Mouse (Mus musculus) lung, embryonic 14.5 days (tissue): Measurements from ENCODE around the gene Efna5. TPM values are rescaled to one million over a fixed set of nuclear protein-coding genes. Genes with fewer than 3 reads are reported as not detected.

Experiments
- ATAC-seq: fragments of 200-750 bp; cut with Nextera tagmentation; 2 replicates; pipeline ENCODE4 v1.8.0; 2017; ENCODE audit warnings: mild to moderate bottlenecking, moderate TSS enrichment, moderate library complexity; ENCODE audit not compliant: insufficient read depth
- DNase-seq: peaks from one replicate; pipeline ENCODE4 v3.0.0-alpha.2; 2015
- H3K27ac ChIP-seq: fragments of 300-500 bp; sonication (generic); 2 replicates; pipeline ENCODE4 v1.5.1; 2014; ENCODE audit warnings: low read depth, mild to moderate bottlenecking, moderate library complexity
- H3K27me3 ChIP-seq: fragments of 300-500 bp; sonication (generic); 2 replicates; pipeline ENCODE4 v1.6.1; 2014; ENCODE audit warnings: low read length, control low read depth; ENCODE audit not compliant: insufficient read depth
- H3K36me3 ChIP-seq: fragments of 300-500 bp; sonication (generic); 2 replicates; pipeline ENCODE4 v1.6.1; 2014; ENCODE audit warnings: control low read depth; ENCODE audit not compliant: insufficient read depth
- H3K4me1 ChIP-seq: fragments of 300-500 bp; sonication (generic); 2 replicates; pipeline ENCODE4 v1.6.1; 2014; ENCODE audit warnings: antibody characterized with exemption, control low read depth; ENCODE audit not compliant: insufficient read depth
- H3K4me2 ChIP-seq: fragments of 300-500 bp; sonication (generic); 2 replicates; pipeline ENCODE4 v1.6.1; 2014; ENCODE audit warnings: mild to moderate bottlenecking
- H3K4me3 ChIP-seq: fragments of 300-500 bp; sonication (generic); 2 replicates; pipeline ENCODE4 v1.5.1; 2014; ENCODE audit warnings: low read depth, low read length
- H3K9ac ChIP-seq: fragments of 300-500 bp; sonication (generic); 2 replicates; pipeline ENCODE4 v1.6.1; 2014
- H3K9me3 ChIP-seq: fragments of 300-500 bp; sonication (generic); 2 replicates; pipeline ENCODE4 v1.6.1; 2016; ENCODE audit warnings: low read depth, low read length, control low read depth
- CTCF ChIP-seq: IDR thresholded peaks from 2 replicates; pipeline ENCODE4 v1.5.1; 2016; ENCODE audit warnings: antibody characterized with exemption, low read depth
- WGBS: fragments of 180-500 bp; shearing (Covaris S2); extraction: QIAGEN DNeasy Blood & Tissue Kit; methylation state at CpG from one replicate; pipeline ENCODE4 v1.1.7; 2014; 5-methylcytosine and 5-hydroxymethylcytosine counted together
- polyA plus RNA-seq: library from polyadenylated mRNA; unstranded; fragments of >200 nt; fragmentation: Nextera tagmentation; extraction: Ambion mirVana; gene quantifications from 2 replicates; pipeline ENCODE4 v1.2.1, GENCODE M21; 2014

The Efna5 gene
- polyA plus RNA-seq, 1 experiment from 2014 or later = 14.8 TPM

GRCm38 (mm10) chr17:62657051-62657450 lies 224.1 kb downstream of the Efna5 start:
- TF ChIP-seq CTCF = no peak
- 49% methylated on average over 7 of the region's 7 CpGs for WGBS
- H3K9me3 ChIP-seq = no peaks in the 10 kb centered on the region
- no peaks in the 10 kb centered on the region; the same call in 1 of the 2 replicates for H3K4me1 ChIP-seq
- H3K27me3 ChIP-seq = no peaks in the 10 kb centered on the region
- no peak for DNase-seq
- H3K36me3 ChIP-seq = no peaks in the 10 kb centered on the region
- no peak overlapping the region for H3K9ac ChIP-seq
- peak overlapping the region; percentile 52; the same call in 1 of the 2 replicates for H3K4me2 ChIP-seq
- no peak overlapping the region for H3K4me3 ChIP-seq
- H3K27ac ChIP-seq = no peak overlapping the region
- ATAC-seq = no peak; the same call in 1 of the 2 replicates

- no peak for TF ChIP-seq CTCF
- H3K36me3 ChIP-seq = no peaks in the 10 kb centered on the region
- no peak overlapping the region for H3K27ac ChIP-seq
- no peaks in the 10 kb centered on the region for H3K9me3 ChIP-seq
- H3K4me1 ChIP-seq = no peaks in the 10 kb centered on the region; the same call in 1 of the 2 replicates
- DNase-seq (peak; percentile 7), ATAC-seq (no peak)
- 7% methylated on average over 7 of the region's 7 CpGs for WGBS
- no peak overlapping the region for H3K4me3 ChIP-seq
- peak overlapping the region; percentile 52 for H3K4me2 ChIP-seq
- H3K9ac ChIP-seq = no peak overlapping the region
- H3K27me3 ChIP-seq = no peaks in the 10 kb centered on the region
These were observed 224.5 kb downstream of the Efna5 start for GRCm38 (mm10) chr17:62656591-62656990.

- peak; percentile 21 for DNase-seq
- Histone ChIP-seq H3K36me3 (no peaks in the 10 kb centered on the region), H3K9ac (no peak overlapping the region), H3K4me1 (no peaks in the 10 kb centered on the region; the same call in 1 of the 2 replicates), H3K9me3 (no peaks in the 10 kb centered on the region), H3K4me2 (peak overlapping the region; percentile 52), H3K27ac (no peak overlapping the region), H3K27me3 (no peaks in the 10 kb centered on the region), H3K4me3 (no peak overlapping the region)
- 17% methylated on average over 16 of the region's 16 CpGs for WGBS
- ATAC-seq = no peak
- TF ChIP-seq CTCF = no peak
These were observed 225.2 kb downstream of the Efna5 start for GRCm38 (mm10) chr17:62655819-62656355.

- WGBS = 65% methylated on average over 6 of the region's 6 CpGs
- Histone ChIP-seq H3K4me2 (no peak overlapping the region), H3K27me3 (no peaks in the 10 kb centered on the region), H3K4me3 (no peak overlapping the region), H3K9ac (no peak overlapping the region), H3K9me3 (no peaks in the 10 kb centered on the region), H3K36me3 (no peaks in the 10 kb centered on the region), H3K4me1 (no peaks in the 10 kb centered on the region; the same call in 1 of the 2 replicates), H3K27ac (no peak overlapping the region)
- no peak for TF ChIP-seq CTCF
- DNase-seq = no peak
- no peak for ATAC-seq
These were observed 228.7 kb downstream of the Efna5 start for GRCm38 (mm10) chr17:62652451-62652850.

GRCm38 (mm10) chr17:62651696-62652095 lies 229.4 kb downstream of the Efna5 start:
- Histone ChIP-seq H3K27me3 (no peaks in the 10 kb centered on the region), H3K4me3 (no peak overlapping the region), H3K27ac (no peak overlapping the region), H3K4me2 (no peak overlapping the region), H3K4me1 (no peaks in the 10 kb centered on the region; the same call in 1 of the 2 replicates), H3K9me3 (no peaks in the 10 kb centered on the region), H3K36me3 (no peaks in the 10 kb centered on the region), H3K9ac (no peak overlapping the region)
- TF ChIP-seq CTCF = no peak
- WGBS = 74% methylated on average over 8 of the region's 8 CpGs
- no peak for ATAC-seq
- DNase-seq = no peak

GRCm38 (mm10) chr17:62649293-62649950 lies 231.7 kb downstream of the Efna5 start:
- Histone ChIP-seq H3K9ac (no peak overlapping the region), H3K4me2 (no peak overlapping the region), H3K4me1 (no peaks in the 10 kb centered on the region), H3K27me3 (no peaks in the 10 kb centered on the region), H3K9me3 (no peaks in the 10 kb centered on the region), H3K4me3 (no peak overlapping the region), H3K36me3 (no peaks in the 10 kb centered on the region), H3K27ac (no peak overlapping the region)
- WGBS = 91% methylated on average over 10 of the region's 10 CpGs
- DNase-seq (no peak), ATAC-seq (no peak)
- no peak for TF ChIP-seq CTCF

GRCm38 (mm10) chr17:62646836-62647235 lies 234.3 kb downstream of the Efna5 start:
- Histone ChIP-seq H3K4me2 (no peak overlapping the region), H3K4me1 (no peaks in the 10 kb centered on the region), H3K9me3 (no peaks in the 10 kb centered on the region), H3K36me3 (no peaks in the 10 kb centered on the region), H3K27me3 (no peaks in the 10 kb centered on the region), H3K4me3 (no peak overlapping the region), H3K27ac (no peak overlapping the region), H3K9ac (no peak overlapping the region)
- DNase-seq = no peak
- 90% methylated on average over 8 of the region's 8 CpGs for WGBS
- ATAC-seq = no peak
- TF ChIP-seq CTCF = no peak
